Comparison of ENCODE assay signal across 14 mouse cellular contexts in the genomic region with DNA sequence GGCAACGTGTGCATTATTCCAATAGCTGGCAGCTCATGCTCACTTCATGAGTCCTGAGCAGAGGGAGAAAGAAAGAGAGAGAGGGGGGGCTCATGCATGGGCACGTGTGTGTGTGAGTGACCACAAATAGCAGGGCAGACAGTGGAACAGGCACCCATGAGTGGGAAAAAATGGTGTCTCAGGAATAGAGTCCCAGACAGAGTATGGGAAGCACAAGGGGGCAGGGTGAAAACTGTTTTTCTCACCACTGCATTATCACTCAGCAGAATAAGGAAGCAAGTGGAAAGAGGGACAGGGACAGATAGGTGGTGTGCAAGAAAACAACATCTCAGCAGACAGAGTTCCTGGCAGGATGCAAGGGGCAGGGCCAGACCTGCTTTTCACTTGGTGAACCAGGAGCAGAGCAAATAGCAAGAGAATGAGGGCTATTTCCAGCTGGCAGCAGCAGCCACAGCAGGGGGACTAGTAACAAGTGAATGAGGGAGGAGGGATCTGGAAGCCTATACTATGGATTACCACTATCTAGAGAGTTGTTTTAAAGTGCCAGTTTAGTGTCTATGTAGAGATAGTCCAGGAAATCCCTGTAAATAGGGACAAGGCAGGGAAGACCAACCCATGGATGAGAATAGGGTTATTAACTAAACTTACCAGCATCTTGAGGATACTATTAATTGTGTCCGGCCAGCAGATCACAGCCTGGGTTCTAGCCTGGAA. TPM values are rescaled to one million over a fixed set of nuclear protein-coding genes. Genes with fewer than 3 reads are reported as not detected.
DNase-seq lines count a peak whose midpoint lies in the region; ATAC-seq and TF ChIP-seq lines count a peak whose summit lies in the region.
"Had no signal": no experiment of that assay in that cellular context is flagged by ENCODE, and none has a peak within 500 bp of the region (broad histone marks: within the 10 kb centered on the region; RNA-seq: fewer than 3 reads in every experiment).

No protein-coding gene starts in this region.

- TF ChIP-seq EP300 in ES-Bruce4 (IDR thresholded peaks at IDR 0.05; ENCODE audit: insufficient read depth, low read depth, low read length), result peak; percentile 56; the same call in 1 of the 2 replicates

- H3K27ac ChIP-seq in heart, embryonic 13.5 days (replicated peaks), result no peak overlapping the region
- peak overlapping the region; percentile 97 for H3K27ac ChIP-seq in ES-Bruce4 (ENCODE audit: insufficient read depth, low read length)
- H3K27ac ChIP-seq: macrophage; neural tube, embryonic 13.5 days had no signal

- no peak overlapping the region for H3K9ac ChIP-seq in heart, embryonic 13.5 days
- peak overlapping the region; percentile 19; the same call in 1 of the 2 replicates for H3K9ac ChIP-seq in ES-Bruce4 (ENCODE audit: low read depth, poor library complexity, severe bottlenecking)
- H3K9ac ChIP-seq: neural tube, embryonic 13.5 days had no signal

- TF ChIP-seq CTCF in ES-Bruce4 (IDR thresholded peaks at IDR 0.05; ENCODE audit: low read depth, low read length), result no peak

- peak; percentile 25; the same call in 1 of the 2 replicates for ATAC-seq in heart, embryonic 13.5 days (ENCODE audit: extremely low read depth, insufficient number of reproducible peaks, low FRiP score, low TSS enrichment)
- peak; percentile 18 to 38; a peak in 3 of 4 replicates for ATAC-seq in hematopoietic stem cell, adult 5-6 weeks (replicated peaks in 1 of 2; ENCODE audit: insufficient read depth in 1 of 2, low FRiP score in 2 of 2, low TSS enrichment in 1 of 2, low read depth in 1 of 2, poor library complexity in 2 of 2, severe bottlenecking in 2 of 2)
- ATAC-seq in megakaryocyte progenitor cell, adult 5-6 weeks (replicated peaks; ENCODE audit: poor library complexity), result peak; percentile 66
- ATAC-seq: activated CD4-positive, CD25-positive, alpha-beta regulatory T cell, adult 4 months had no signal

- DNase-seq in heart, adult 8-10 months (ENCODE audit: low spot score), result no peak
- no peak for DNase-seq in urinary bladder, postnatal 36 days (ENCODE audit: low spot score in 2 of 2)
- no peak for DNase-seq in adrenal gland, postnatal 36 days
- no peak for DNase-seq in gastrocnemius, postnatal 25 days
- DNase-seq: cerebellum, adult 11 months; gastrocnemius, postnatal 14 days had no signal

- H3K4me1 ChIP-seq in heart, embryonic 13.5 days, result 0 out of 2 replicates have a peak, but pooled peaks cover 3% of the 10 kb centered on the region
- no peaks in the 10 kb centered on the region for H3K4me1 ChIP-seq in ES-Bruce4 (ENCODE audit: control insufficient read depth, insufficient read depth, low read length)

- no peaks in the 10 kb centered on the region for H3K36me3 ChIP-seq in heart, embryonic 13.5 days
- no peaks in the 10 kb centered on the region for H3K36me3 ChIP-seq in ES-Bruce4 (ENCODE audit: control insufficient read depth, insufficient read depth, low read length, poor library complexity, severe bottlenecking)
- H3K36me3 ChIP-seq: neural tube, embryonic 13.5 days had no signal

- no peaks in the 10 kb centered on the region for H3K9me3 ChIP-seq in heart, embryonic 13.5 days
- peaks cover 44% of the 10 kb centered on the region for H3K9me3 ChIP-seq in ES-Bruce4 (replicated peaks; ENCODE audit: control insufficient read depth, insufficient read depth, low read length, poor library complexity, severe bottlenecking)
- H3K9me3 ChIP-seq: neural tube, embryonic 13.5 days had no signal

- no peaks in the 10 kb centered on the region for H3K27me3 ChIP-seq in heart, embryonic 13.5 days (replicated peaks)
- no peaks in the 10 kb centered on the region for H3K27me3 ChIP-seq in ES-Bruce4 (ENCODE audit: control insufficient read depth, insufficient read depth, low read length, poor library complexity, severe bottlenecking)

- H3K4me2 ChIP-seq in heart, embryonic 13.5 days, result peak overlapping the region; percentile 40; the same call in 1 of the 2 replicates

- no peak overlapping the region for H3K4me3 ChIP-seq in heart, embryonic 13.5 days
- H3K4me3 ChIP-seq in ES-Bruce4 (ENCODE audit: low read depth, low read length), result no peak overlapping the region
- H3K4me3 ChIP-seq: neural tube, embryonic 13.5 days had no signal

- WGBS in heart, embryonic 13.5 days, result 48% methylated on average over 3 of the region's 3 CpGs

- TF ChIP-seq POLR2A in ES-Bruce4 (IDR thresholded peaks at IDR 0.05; ENCODE audit: insufficient read depth, low read length), result no peak

RNA-seq across cellular contexts. Expression of a gene that starts 49.5 kb away (rescaled TPM):
- polyA plus RNA-seq in heart, embryonic 13.5 days (2015; fragmentation: Nextera tagmentation; extraction: Ambion mirVana), result not detected in 2 replicates
- total RNA-seq in heart, adult 8-10 months (2022), result under 1 TPM in 3 of 4 experiments, not detected in 1; 0.16 to 0.25 (median 0.19) TPM
- polyA plus RNA-seq in ES-Bruce4 (2011; ENCODE audit: insufficient read depth, insufficient read length, low read depth, missing spikeins), result not detected in 2 replicates
- 0.15 and 8.1 TPM in 2 replicates for total RNA-seq in hematopoietic stem cell, adult 5-6 weeks (2017)
- total RNA-seq in megakaryocyte progenitor cell, adult 5-6 weeks (2015), result 32.0 and 35.4 TPM in 2 replicates
- 16.3 and 23.6 TPM in 2 replicates for total RNA-seq in megakaryocyte progenitor cell, adult 5-6 weeks (2017)
- not detected for total RNA-seq in adrenal gland, postnatal 36 days (2021)
- total RNA-seq in gastrocnemius, postnatal 25 days (2021), result not detected
- total RNA-seq: gastrocnemius, postnatal 14 days; left cerebral cortex, adult 8-10 months had no signal
